Mouse (Mus musculus) neural tube, embryonic 15.5 days (tissue): Measurements from ENCODE around the gene Vps45. TPM values are rescaled to one million over a fixed set of nuclear protein-coding genes. Genes with fewer than 3 reads are reported as not detected.
A peak's percentile ranks its signal among the peaks of the same experiment; 100 is the strongest.

Experiments
- ATAC-seq: fragments of 200-750 bp; cut with Nextera tagmentation; 2 replicates; pipeline ENCODE4 v1.8.0; 2017; ENCODE audit warnings: mild to moderate bottlenecking, moderate TSS enrichment, moderate library complexity; ENCODE audit not compliant: low FRiP score
- H3K27ac ChIP-seq: fragments of 300-500 bp; sonication (generic); replicated peaks from 2 replicates; pipeline ENCODE4 v1.5.1; 2015; ENCODE audit warnings: mild to moderate bottlenecking, inconsistent platforms
- H3K27me3 ChIP-seq: fragments of 300-500 bp; sonication (generic); replicated peaks from 2 replicates; pipeline ENCODE4 v1.6.1; 2015; ENCODE audit warnings: inconsistent platforms
- H3K36me3 ChIP-seq: fragments of 300-500 bp; sonication (generic); 2 replicates; pipeline ENCODE4 v1.6.1; 2015; ENCODE audit warnings: inconsistent platforms
- H3K4me1 ChIP-seq: fragments of 300-500 bp; sonication (generic); 2 replicates; pipeline ENCODE4 v1.6.1; 2015; ENCODE audit warnings: inconsistent platforms
- H3K4me2 ChIP-seq: fragments of 300-500 bp; sonication (generic); 2 replicates; pipeline ENCODE4 v1.6.1; 2015; ENCODE audit warnings: inconsistent platforms, mild to moderate bottlenecking, moderate library complexity
- H3K4me3 ChIP-seq: fragments of 300-500 bp; sonication (generic); replicated peaks from 2 replicates; pipeline ENCODE4 v1.5.1; 2015; ENCODE audit warnings: mild to moderate bottlenecking, inconsistent platforms
- H3K9ac ChIP-seq: fragments of 300-500 bp; sonication (generic); replicated peaks from 2 replicates; pipeline ENCODE4 v1.6.1; 2015; ENCODE audit warnings: mild to moderate bottlenecking, inconsistent platforms
- H3K9me3 ChIP-seq: fragments of 300-500 bp; sonication (generic); replicated peaks from 2 replicates; pipeline ENCODE4 v1.6.1; 2016; ENCODE audit warnings: inconsistent platforms
- WGBS: fragments of 180-500 bp; shearing (Covaris S2); methylation state at CpG from one replicate; pipeline ENCODE4 v1.1.7; 2015; ENCODE audit warnings: mixed read lengths; 5-methylcytosine and 5-hydroxymethylcytosine counted together
- polyA plus RNA-seq: library from polyadenylated mRNA; unstranded; fragments of >200 nt; fragmentation: Nextera tagmentation; extraction: Ambion mirVana; gene quantifications from 2 replicates; pipeline ENCODE4 v1.2.1, GENCODE M21; 2015

The Vps45 gene
- polyA plus RNA-seq, 1 experiment from 2014 or later = 67.8 TPM

GRCm38 (mm10) chr3:96070241-96070640 lies 12.0 kb upstream of the Vps45 start:
- Histone ChIP-seq H3K27me3 (no peaks in the 10 kb centered on the region), H3K9me3 (no peaks in the 10 kb centered on the region), H3K4me2 (no peak overlapping the region), H3K4me1 (no peaks in the 10 kb centered on the region), H3K4me3 (no peak overlapping the region), H3K27ac (no peak overlapping the region), H3K36me3 (no peaks in the 10 kb centered on the region), H3K9ac (no peak overlapping the region)
- 81% methylated on average over 4 of the region's 4 CpGs for WGBS
- ATAC-seq = no peak

- Histone ChIP-seq H3K9ac (no peak overlapping the region), H3K9me3 (no peaks in the 10 kb centered on the region), H3K4me3 (no peak overlapping the region), H3K36me3 (no peaks in the 10 kb centered on the region), H3K27me3 (no peaks in the 10 kb centered on the region), H3K4me2 (no peak overlapping the region), H3K27ac (no peak overlapping the region), H3K4me1 (no peaks in the 10 kb centered on the region)
- no peak for ATAC-seq
- WGBS = 32% methylated on average over 1 of the region's 1 CpGs
These were observed 11.3 kb upstream of the Vps45 start for GRCm38 (mm10) chr3:96069542-96069941.

- Histone ChIP-seq H3K9me3 (no peaks in the 10 kb centered on the region), H3K4me3 (no peak overlapping the region), H3K27ac (no peak overlapping the region), H3K9ac (no peak overlapping the region), H3K4me1 (no peaks in the 10 kb centered on the region), H3K27me3 (no peaks in the 10 kb centered on the region), H3K36me3 (no peaks in the 10 kb centered on the region), H3K4me2 (no peak overlapping the region)
- 93% methylated on average over 6 of the region's 6 CpGs for WGBS
- ATAC-seq = no peak
These were observed 10.8 kb upstream of the Vps45 start for GRCm38 (mm10) chr3:96069046-96069445.

- Histone ChIP-seq H3K27me3 (no peaks in the 10 kb centered on the region), H3K4me1 (no peaks in the 10 kb centered on the region), H3K9ac (no peak overlapping the region), H3K4me2 (no peak overlapping the region), H3K4me3 (no peak overlapping the region), H3K9me3 (no peaks in the 10 kb centered on the region), H3K36me3 (no peaks in the 10 kb centered on the region), H3K27ac (no peak overlapping the region)
- WGBS = 39% methylated on average over 5 of the region's 5 CpGs
- no peak for ATAC-seq
These were observed 8.5 kb upstream of the Vps45 start for GRCm38 (mm10) chr3:96066741-96067140.

- Histone ChIP-seq H3K27me3 (no peaks in the 10 kb centered on the region), H3K9ac (no peak overlapping the region), H3K9me3 (no peaks in the 10 kb centered on the region), H3K4me3 (no peak overlapping the region), H3K36me3 (no peaks in the 10 kb centered on the region), H3K4me1 (no peaks in the 10 kb centered on the region), H3K27ac (no peak overlapping the region), H3K4me2 (peak overlapping the region; percentile 21; the same call in 1 of the 2 replicates)
- WGBS = 58% methylated on average over 20 of the region's 20 CpGs
- ATAC-seq = no peak
These were observed 7.6 kb upstream of the Vps45 start for GRCm38 (mm10) chr3:96065754-96066375.

- no peaks in the 10 kb centered on the region for H3K4me1 ChIP-seq
These were observed 6.9 kb upstream of the Vps45 start for GRCm38 (mm10) chr3:96065147-96065546.

GRCm38 (mm10) chr3:96064217-96064616 lies 6.0 kb upstream of the Vps45 start:
- 94% methylated on average over 3 of the region's 3 CpGs for WGBS
- H3K4me2 ChIP-seq = no peak overlapping the region
- ATAC-seq = no peak
- no peaks in the 10 kb centered on the region for H3K9me3 ChIP-seq
- H3K36me3 ChIP-seq = no peaks in the 10 kb centered on the region
- H3K4me1 ChIP-seq = no peaks in the 10 kb centered on the region
- H3K27me3 ChIP-seq = no peaks in the 10 kb centered on the region
- no peak overlapping the region for H3K4me3 ChIP-seq
- no peak overlapping the region for H3K27ac ChIP-seq
- no peak overlapping the region for H3K9ac ChIP-seq

More at GRCm38 (mm10) chr3:96065147-96065546, 6.9 kb upstream of the Vps45 start:
- Histone ChIP-seq H3K4me3 (no peak overlapping the region), H3K9me3 (no peaks in the 10 kb centered on the region), H3K36me3 (no peaks in the 10 kb centered on the region), H3K4me2 (no peak overlapping the region), H3K27ac (no peak overlapping the region), H3K27me3 (no peaks in the 10 kb centered on the region), H3K9ac (no peak overlapping the region)
- WGBS = 55% methylated on average over 4 of the region's 4 CpGs
- ATAC-seq = no peak

GRCm38 (mm10) chr3:96063299-96063698 lies 5.0 kb upstream of the Vps45 start:
- Histone ChIP-seq H3K9me3 (no peaks in the 10 kb centered on the region), H3K9ac (no peak overlapping the region), H3K4me3 (no peak overlapping the region), H3K27ac (no peak overlapping the region), H3K4me1 (peaks cover 4% of the 10 kb centered on the region), H3K27me3 (no peaks in the 10 kb centered on the region), H3K4me2 (no peak overlapping the region), H3K36me3 (no peaks in the 10 kb centered on the region)
- no peak for ATAC-seq
- WGBS = 84% methylated on average over 2 of the region's 2 CpGs

GRCm38 (mm10) chr3:96060146-96060545 lies 1.9 kb upstream of the Vps45 start:
- Histone ChIP-seq H3K27me3 (no peaks in the 10 kb centered on the region), H3K27ac (no peak overlapping the region), H3K4me3 (no peak overlapping the region), H3K9ac (no peak overlapping the region), H3K9me3 (no peaks in the 10 kb centered on the region), H3K4me1 (peaks cover 22% of the 10 kb centered on the region), H3K36me3 (no peaks in the 10 kb centered on the region), H3K4me2 (no peak overlapping the region)
- 95% methylated on average over 1 of the region's 1 CpGs for WGBS
- no peak for ATAC-seq

- peak; percentile 97 for ATAC-seq
- Histone ChIP-seq H3K4me3 (peak overlapping the region; percentile 86), H3K36me3 (peaks cover 8% of the 10 kb centered on the region; the same call in 1 of the 2 replicates), H3K4me1 (peaks cover 22% of the 10 kb centered on the region), H3K4me2 (peak overlapping the region; percentile 84), H3K9me3 (no peaks in the 10 kb centered on the region), H3K9ac (peak overlapping the region; percentile 80), H3K27ac (peak overlapping the region; percentile 96), H3K27me3 (no peaks in the 10 kb centered on the region)
- WGBS = 1% methylated on average over 26 of the region's 26 CpGs
These were observed 490 bp downstream of the Vps45 start for GRCm38 (mm10) chr3:96057747-96058204.

GRCm38 (mm10) chr3:96056031-96056430 lies 2.2 kb downstream of the Vps45 start:
- Histone ChIP-seq H3K9ac (no peak overlapping the region), H3K9me3 (no peaks in the 10 kb centered on the region), H3K4me3 (no peak overlapping the region), H3K36me3 (peaks cover 11% of the 10 kb centered on the region; the same call in 1 of the 2 replicates), H3K27ac (no peak overlapping the region), H3K4me2 (no peak overlapping the region), H3K27me3 (no peaks in the 10 kb centered on the region), H3K4me1 (peaks cover 22% of the 10 kb centered on the region)
- 86% methylated on average over 4 of the region's 4 CpGs for WGBS
- ATAC-seq = no peak

- 93% methylated on average over 6 of the region's 6 CpGs for WGBS
- no peak for ATAC-seq
- peaks cover 11% of the 10 kb centered on the region; the same call in 1 of the 2 replicates for H3K36me3 ChIP-seq
- H3K9me3 ChIP-seq = no peaks in the 10 kb centered on the region
- no peak overlapping the region for H3K9ac ChIP-seq
- no peak overlapping the region for H3K4me2 ChIP-seq
- H3K27me3 ChIP-seq = no peaks in the 10 kb centered on the region
- H3K4me3 ChIP-seq = no peak overlapping the region
- peaks cover 22% of the 10 kb centered on the region for H3K4me1 ChIP-seq
- no peak overlapping the region for H3K27ac ChIP-seq
These were observed 3.0 kb downstream of the Vps45 start for GRCm38 (mm10) chr3:96055294-96055693.
